8 mouse cellular contexts compared by ENCODE assay signal in genomic region chrX:53057054-53057759, GRCm38 (mm10).
DNase-seq lines count a peak whose midpoint lies in the region; ATAC-seq lines count a peak whose summit lies in the region.

No protein-coding gene starts in this region.

- peak; percentile 21 for DNase-seq in cerebellum, adult 11 months
- peak; percentile 74 for DNase-seq in embryo, embryonic 11.5 days (ENCODE audit: low read depth, low spot score)
- DNase-seq in gastrocnemius, postnatal 4 days (ENCODE audit: low spot score in 2 of 2): peak; percentile 96 to 97
- peak; percentile 83 for DNase-seq in midbrain, embryonic 14.5 days
- DNase-seq in spleen, adult 18-20 months: peak; percentile 71 to 77

- 0 out of 2 replicates have a peak, but pooled peaks cover 4% of the 10 kb centered on the region for H3K27me3 ChIP-seq in intestine, embryonic 16.5 days (replicated peaks; ENCODE audit: control insufficient read depth, insufficient read depth, low read length)
- H3K27me3 ChIP-seq in limb, embryonic 13.5 days: peaks cover 11% of the 10 kb centered on the region; the same call in 1 of the 2 replicates
- H3K27me3 ChIP-seq in midbrain, embryonic 14.5 days (ENCODE audit: control insufficient read depth, insufficient read depth, low read length): no peaks in the 10 kb centered on the region

- H3K27ac ChIP-seq in intestine, embryonic 16.5 days (ENCODE audit: low read length): peak overlapping the region; percentile 87
- peak overlapping the region; percentile 97 for H3K27ac ChIP-seq in limb, embryonic 13.5 days
- H3K27ac ChIP-seq in midbrain, embryonic 14.5 days (replicated peaks; ENCODE audit: low read depth, low read length): 0 out of 2 replicates have a peak overlapping the region, but pooled peaks have one; percentile 37

- no peaks in the 10 kb centered on the region for H3K4me1 ChIP-seq in intestine, embryonic 16.5 days (ENCODE audit: control insufficient read depth, insufficient read depth, low read length)
- H3K4me1 ChIP-seq in limb, embryonic 13.5 days: peaks cover 7% of the 10 kb centered on the region
- no peaks in the 10 kb centered on the region for H3K4me1 ChIP-seq in midbrain, embryonic 14.5 days (ENCODE audit: control insufficient read depth, insufficient read depth, low read length)

- peak overlapping the region; percentile 59 for H3K4me3 ChIP-seq in intestine, embryonic 16.5 days (ENCODE audit: low read length)
- peak overlapping the region; percentile 59 for H3K4me3 ChIP-seq in limb, embryonic 13.5 days
- peak overlapping the region; percentile 46 for H3K4me3 ChIP-seq in midbrain, embryonic 14.5 days (replicated peaks; ENCODE audit: low read depth, low read length)

- H3K9me3 ChIP-seq in intestine, embryonic 16.5 days (ENCODE audit: control insufficient read depth, low read length): no peaks in the 10 kb centered on the region
- H3K9me3 ChIP-seq in limb, embryonic 13.5 days: no peaks in the 10 kb centered on the region
- H3K9me3 ChIP-seq in midbrain, embryonic 14.5 days (ENCODE audit: control insufficient read depth, low read length): no peaks in the 10 kb centered on the region

- peak overlapping the region; percentile 78 for H3K9ac ChIP-seq in intestine, embryonic 16.5 days (ENCODE audit: low read depth, low read length)
- H3K9ac ChIP-seq in limb, embryonic 13.5 days: peak overlapping the region; percentile 92
- H3K9ac ChIP-seq in midbrain, embryonic 14.5 days (replicated peaks; ENCODE audit: low read length): peak overlapping the region; percentile 46

- H3K36me3 ChIP-seq in intestine, embryonic 16.5 days (ENCODE audit: control insufficient read depth, insufficient read depth, low read length): no peaks in the 10 kb centered on the region
- peaks cover 6% of the 10 kb centered on the region; the same call in 1 of the 2 replicates for H3K36me3 ChIP-seq in limb, embryonic 13.5 days
- H3K36me3 ChIP-seq in midbrain, embryonic 14.5 days (ENCODE audit: control insufficient read depth, insufficient read depth, low read length): no peaks in the 10 kb centered on the region

- peak overlapping the region; percentile 52 for H3K4me2 ChIP-seq in intestine, embryonic 16.5 days (ENCODE audit: low read depth, low read length)
- H3K4me2 ChIP-seq in limb, embryonic 13.5 days (replicated peaks): peak overlapping the region; percentile 65
- peak overlapping the region; percentile 64 for H3K4me2 ChIP-seq in midbrain, embryonic 14.5 days (ENCODE audit: low read length)

- WGBS in intestine, embryonic 16.5 days: 28% methylated on average over 33 of the region's 42 CpGs
- 7% methylated on average over 28 of the region's 42 CpGs for WGBS in limb, embryonic 13.5 days
- 10% methylated on average over 40 of the region's 42 CpGs for whole genome bisulfite sequencing in midbrain, embryonic 14.5 days

- ATAC-seq in cerebellum, adult (ENCODE audit: insufficient number of reproducible peaks, low FRiP score, low TSS enrichment): no peak
- peak; percentile 91 for ATAC-seq in intestine, embryonic 16.5 days
- ATAC-seq in limb, embryonic 13.5 days (ENCODE audit: low FRiP score, low read depth): peak; percentile 82
- peak; percentile 90 for ATAC-seq in midbrain, embryonic 14.5 days (ENCODE audit: low FRiP score, low TSS enrichment)

Comparison
In these comparisons a context has a peak if more than half of its experiments do, and no peak if none do; other contexts are left out.
1. DNase-seq: peak in every context shown above with its lines; median percentile 96 in gastrocnemius, postnatal 4 days; 83 in midbrain, embryonic 14.5 days; 74 in embryo, embryonic 11.5 days; 74 in spleen, adult 18-20 months; 21 in cerebellum, adult 11 months.
2. H3K27ac ChIP-seq: peak in every context shown above with its lines; median percentile 97 in limb, embryonic 13.5 days; 87 in intestine, embryonic 16.5 days; 37 in midbrain, embryonic 14.5 days.